Mouse (Mus musculus): ENCODE results near the gene Sos1.

GRCm38 (mm10) chr17:80345277-80345676, 135.0 kb downstream of the Sos1 start:
- TF ChIP-seq CTCF (IDR thresholded peaks at IDR 0.05; ENCODE audit: low read depth, low read length), result no peak
- TF ChIP-seq POLR2A (IDR thresholded peaks at IDR 0.05; ENCODE audit: borderline replicate concordance, low read depth, low read length), result no peak

Measured in bone marrow macrophage, adult 2 months (primary cell).